Mouse (Mus musculus): Measurements from ENCODE around the gene Cyp3a57.
"Not testable (repeated sequence)": the region's sequence is repeated elsewhere in the genome, so short reads cannot be mapped to it uniquely, and the experiment has no call there.

The Cyp3a57 gene

DNA sequence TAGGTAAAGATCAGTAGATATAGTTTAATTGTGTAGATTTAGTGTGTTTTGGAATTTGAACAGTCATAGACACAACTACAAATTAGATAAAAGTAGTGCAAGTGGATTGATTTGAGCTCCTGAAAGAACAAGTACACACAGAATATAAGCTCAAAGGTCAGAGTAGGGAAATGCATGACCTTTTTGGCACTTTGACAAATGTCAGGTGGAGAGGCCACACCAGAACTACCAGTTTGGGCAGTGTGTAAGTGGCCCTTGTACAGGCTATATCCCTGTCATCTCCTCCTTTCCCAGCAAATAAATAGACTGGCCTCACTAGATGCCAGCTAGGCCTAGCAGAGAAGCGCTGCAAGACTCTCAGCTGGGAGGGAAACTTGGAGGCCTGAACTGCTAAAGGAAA, at the start of gene Cyp3a57:
Cyp3a57 (plus strand) TSS at position 339 of the 400 bp plus-strand sequence.
- no peak for DNase-seq (ENCODE audit: low spot score)

DNA sequence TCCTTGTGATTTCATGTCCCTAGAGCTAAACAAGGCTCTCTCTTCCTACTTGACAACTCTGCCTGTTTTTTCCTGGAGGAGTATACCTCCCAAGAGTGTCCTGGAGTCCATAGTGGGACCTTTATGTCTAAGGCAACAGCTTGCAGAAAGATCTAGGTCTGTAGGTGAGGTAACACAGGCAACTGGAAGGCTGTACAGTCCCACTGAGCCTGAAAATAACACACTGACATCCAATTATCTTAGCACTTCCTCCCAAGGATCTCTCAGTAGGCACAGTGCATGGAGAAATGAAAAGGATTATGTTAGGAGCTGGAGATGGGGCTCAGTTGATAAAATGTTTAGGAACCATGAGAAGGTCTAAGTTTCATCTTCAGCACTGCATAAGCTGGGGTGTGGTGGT, 44.6 kb upstream of the Cyp3a57 start:
- no peak for DNase-seq (ENCODE audit: low spot score)

DNA sequence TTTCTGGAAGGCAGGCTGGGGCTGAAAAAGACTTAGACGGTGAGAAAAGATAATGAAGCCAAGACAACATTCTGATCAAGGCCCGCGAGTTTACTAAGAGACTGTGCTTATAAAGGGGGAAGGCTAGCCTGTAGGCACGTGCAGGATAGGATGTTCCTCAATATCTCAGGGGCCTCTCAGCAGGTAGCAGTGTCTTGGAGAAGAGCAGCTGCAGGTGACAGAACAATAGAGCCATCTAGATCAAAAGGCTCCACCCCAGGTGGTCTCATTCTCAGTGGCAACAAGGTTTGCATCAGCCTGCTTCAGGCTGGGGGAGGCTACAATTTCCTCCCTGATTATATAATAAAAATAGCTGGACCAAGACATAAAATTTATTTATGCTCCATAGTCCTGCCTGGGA, 43.3 kb upstream of the Cyp3a57 start:
- not testable (repeated sequence) for DNase-seq (ENCODE audit: low spot score)

DNA sequence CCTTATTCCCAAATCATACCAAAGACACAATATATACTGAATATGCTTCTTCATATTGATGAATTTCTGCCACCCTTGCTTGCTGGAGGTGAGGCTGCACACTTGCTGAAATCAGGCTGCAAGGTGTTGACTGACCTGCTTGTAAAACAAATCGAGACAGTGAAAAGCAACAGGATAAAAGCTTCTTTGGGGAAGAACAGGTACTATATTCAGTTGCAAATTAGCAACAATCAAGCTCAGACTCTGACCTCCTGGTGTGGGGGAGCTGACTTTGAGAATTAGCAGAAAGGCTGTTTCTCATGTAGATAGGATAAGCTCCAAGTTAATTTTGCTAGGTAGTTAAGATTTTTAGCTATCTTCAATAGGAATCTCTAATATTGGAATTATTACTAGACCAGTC, 42.7 kb upstream of the Cyp3a57 start:
- DNase-seq (ENCODE audit: low spot score) = no peak

DNA sequence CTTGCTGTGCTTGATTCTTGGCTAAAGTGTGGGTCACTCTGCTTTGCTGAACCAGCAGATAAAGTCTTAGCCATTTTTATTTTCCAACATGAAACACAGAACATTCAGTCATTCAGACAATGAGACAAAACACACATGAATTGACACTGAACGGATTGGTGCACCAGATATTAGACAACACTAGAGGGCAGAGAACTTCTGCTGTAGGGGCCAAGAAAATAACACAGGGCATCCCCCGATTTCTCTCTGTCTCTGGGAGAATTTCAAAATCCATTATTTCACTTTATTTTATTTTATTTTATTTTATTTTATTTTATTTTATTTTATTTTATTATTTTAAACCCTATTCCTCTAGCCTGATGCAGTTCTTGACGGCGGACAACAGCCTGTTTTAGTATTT, 38.1 kb upstream of the Cyp3a57 start:
- DNase-seq (ENCODE audit: low spot score) = not testable (repeated sequence)

DNA sequence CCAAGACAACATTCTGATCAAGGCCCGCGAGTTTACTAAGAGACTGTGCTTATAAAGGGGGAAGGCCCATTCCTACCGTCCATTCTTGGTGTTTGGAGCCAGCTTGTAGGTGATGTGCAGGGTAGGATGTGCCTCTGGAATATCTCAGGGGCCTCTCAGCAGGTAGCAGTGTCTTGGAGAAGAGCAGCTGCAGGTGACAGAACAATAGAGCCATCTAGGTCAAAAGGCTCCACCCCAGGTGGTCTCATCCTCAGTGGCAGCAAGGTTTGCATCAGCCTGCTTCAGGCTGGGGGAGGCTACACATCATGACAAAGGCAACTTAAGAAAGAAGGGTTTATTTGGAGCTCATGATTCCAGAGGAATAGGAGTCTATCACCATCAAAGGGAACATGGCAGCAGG, 37.3 kb upstream of the Cyp3a57 start:
- not testable (repeated sequence) for DNase-seq (ENCODE audit: low spot score)

DNA sequence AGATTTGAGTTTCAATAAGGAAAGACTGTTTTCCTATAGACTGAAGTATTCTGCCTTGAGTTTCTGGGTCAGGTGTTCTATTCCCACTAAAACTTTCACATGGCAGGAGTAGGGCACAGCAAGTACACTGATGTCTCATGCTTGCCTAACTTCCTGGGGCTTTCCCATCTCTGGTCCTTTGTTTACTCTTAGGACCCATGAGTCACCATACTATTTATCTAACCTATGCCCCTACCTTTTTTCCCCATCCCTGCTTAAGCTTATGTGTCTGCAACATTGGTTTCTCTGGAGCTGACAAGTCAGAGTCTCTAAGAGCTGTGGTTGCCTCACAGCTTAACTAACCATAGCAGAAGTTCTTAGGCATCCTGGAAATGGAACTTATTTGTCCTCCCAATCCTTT, 31.2 kb upstream of the Cyp3a57 start:
- DNase-seq (ENCODE audit: low spot score) = no peak

DNA sequence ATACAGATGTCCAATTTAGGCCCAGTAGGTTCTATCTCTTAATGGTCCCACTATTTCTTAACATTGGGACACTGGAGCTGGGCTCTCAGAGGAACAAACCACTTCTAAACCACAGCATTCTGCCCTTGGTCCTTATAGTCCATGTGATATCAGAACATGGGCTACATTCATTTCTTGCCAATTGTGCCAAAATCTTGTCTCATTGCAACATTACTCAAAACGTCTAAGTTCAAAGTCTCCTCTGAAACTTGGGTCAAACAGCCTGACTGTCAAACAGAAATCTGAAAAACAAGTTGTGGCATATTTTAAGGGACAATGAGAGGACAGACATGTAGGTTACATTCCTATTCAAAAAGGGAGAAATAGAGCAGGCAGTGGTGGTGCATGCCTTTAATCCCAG, 27.9 kb upstream of the Cyp3a57 start:
- no peak for DNase-seq (ENCODE audit: low spot score)

DNA sequence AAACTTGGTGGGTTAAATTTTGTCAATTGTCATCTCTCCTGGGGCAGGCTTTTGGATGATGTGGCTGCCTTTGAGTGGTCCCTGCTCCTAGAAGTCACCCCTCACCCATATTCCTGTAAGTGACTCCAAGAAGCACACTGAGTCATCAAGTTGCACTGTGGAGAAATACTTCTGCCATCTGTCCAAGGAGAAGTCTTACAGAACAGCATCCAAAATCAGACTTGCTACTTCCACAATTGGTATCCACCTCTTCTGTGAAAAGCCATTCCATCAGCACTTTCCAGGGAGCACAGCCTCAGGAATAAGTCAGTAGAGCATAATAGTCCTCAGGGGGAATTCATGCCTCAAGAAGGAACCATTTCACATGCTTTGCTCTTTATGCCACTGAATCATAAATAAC, 6.3 kb upstream of the Cyp3a57 start:
- not testable (repeated sequence) for DNase-seq (ENCODE audit: low spot score)

DNA sequence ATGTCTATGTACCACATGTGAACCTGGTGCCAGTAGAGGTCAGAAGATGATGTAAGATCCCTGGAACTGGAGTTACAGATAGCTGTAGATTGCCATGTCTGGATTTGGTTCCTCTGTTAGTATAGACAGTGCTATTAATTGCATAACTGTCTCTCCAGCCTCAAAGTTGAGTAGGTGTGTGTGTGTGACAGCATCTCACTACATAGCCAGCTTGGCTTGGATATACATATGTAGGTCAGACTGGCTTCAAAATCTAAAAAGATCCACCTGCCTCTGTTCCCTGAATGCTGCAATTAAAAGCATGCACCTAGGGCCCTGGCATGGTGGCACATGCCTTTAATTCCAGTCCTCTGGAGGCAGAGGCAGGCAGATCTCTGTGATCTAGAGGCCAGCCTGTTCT, 4.6 kb downstream of the Cyp3a57 start:
- DNase-seq (ENCODE audit: low spot score) = no peak

DNA sequence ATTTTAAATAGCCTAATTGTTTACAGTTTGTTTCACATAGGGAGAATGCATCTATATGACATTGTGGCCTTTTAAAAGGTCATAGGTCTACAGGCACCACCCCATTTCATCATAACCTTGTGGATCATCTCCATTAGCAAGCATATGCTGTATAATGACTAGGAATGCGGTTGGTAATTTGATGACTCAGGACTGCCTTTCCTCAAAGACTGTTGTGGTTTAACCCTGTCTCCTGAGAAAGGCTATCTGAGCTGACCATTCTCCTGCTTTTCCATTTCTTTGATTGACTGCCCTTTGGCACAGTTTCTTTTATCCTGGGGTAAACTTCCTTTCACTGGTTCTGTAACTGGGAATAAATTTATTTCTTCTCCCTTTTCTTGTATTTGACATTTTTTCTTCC, 8.0 kb downstream of the Cyp3a57 start:
- DNase-seq (ENCODE audit: low spot score) = no peak

DNA sequence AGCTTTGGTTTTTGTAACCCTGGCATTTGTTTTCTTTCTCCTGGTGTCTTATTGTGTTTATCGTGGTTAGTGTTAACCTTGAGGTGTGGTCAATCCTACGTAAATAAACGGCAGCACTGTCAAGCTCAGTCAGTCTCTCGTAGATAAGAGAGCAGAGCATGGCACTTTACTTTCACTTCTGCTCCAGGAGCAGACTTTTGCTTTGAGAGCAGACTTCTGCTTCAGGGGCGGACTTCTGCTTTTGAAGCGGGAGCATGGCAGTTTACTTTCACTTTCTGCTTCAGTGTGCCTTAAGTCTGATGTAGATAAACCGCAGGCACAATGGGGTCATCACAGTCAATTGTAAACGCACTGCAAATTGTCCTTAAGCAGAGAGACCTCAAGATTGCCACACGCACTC, 70.3 kb downstream of the Cyp3a57 start:
- not testable (repeated sequence) for DNase-seq (ENCODE audit: low spot score)

DNA sequence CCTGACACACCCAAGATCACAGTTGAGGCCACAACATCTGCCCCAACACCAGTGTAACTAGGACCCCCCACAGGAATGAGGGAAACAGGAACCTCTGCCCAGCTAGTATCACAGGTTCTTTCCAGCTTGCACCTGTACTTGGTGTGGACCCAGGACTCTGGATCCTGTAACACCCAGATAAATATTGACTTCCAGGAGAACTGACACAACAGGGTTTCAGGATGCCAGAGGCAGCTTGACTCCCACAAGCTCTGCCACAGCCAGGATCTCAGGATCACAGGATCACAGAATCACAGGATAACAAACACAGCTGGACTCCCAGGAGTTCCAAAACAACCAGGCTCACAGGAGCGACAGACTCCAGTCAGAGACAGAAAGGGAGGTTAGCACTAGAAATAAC, 77.2 kb downstream of the Cyp3a57 start:
- no peak for DNase-seq (ENCODE audit: low spot score)

DNA sequence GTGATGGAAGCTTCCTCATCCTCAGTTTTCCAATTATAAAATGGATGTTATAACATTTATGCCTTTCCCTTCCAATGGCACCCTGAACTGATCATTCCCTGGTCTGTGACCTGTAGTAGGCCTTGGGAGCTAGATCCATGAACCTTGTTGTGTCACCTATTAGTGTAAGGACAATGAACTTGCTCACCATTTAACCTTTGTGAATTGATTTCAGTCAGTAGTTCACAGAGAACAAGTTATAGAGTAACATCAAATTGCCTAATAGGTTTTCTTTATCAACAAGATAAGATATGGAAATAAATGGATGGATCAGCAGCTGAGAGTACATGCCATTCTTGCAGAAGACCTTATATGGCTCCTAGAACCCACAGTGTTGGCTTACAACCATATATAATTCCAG, 85.9 kb downstream of the Cyp3a57 start:
- no peak for DNase-seq (ENCODE audit: low spot score)

DNA sequence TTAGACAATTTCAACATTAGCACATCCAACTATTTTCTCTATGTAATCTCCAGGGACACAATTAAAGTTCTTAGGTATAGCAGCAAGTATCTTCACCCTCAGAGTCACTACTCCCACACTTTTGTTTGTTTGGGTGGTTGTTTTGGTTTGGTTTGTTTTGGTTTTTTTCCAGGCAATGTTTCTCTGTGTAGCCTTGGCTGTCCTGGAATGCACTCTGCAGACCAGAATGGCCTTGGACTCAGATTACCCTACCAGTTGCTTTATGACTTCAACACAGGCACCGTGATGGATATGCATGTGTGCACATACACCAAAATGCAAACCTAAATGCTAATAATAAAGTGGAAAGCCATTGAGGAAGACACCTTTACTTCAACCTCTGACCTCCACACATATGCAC, 88.6 kb downstream of the Cyp3a57 start:
- no peak for DNase-seq (ENCODE audit: low spot score)
